Mouse (Mus musculus) G1E-ER4 (cell line): ENCODE results near the gene Tle2. TPM values are rescaled to one million over a fixed set of nuclear protein-coding genes. Genes with fewer than 3 reads are reported as not detected.

Experiments
- GATA1 ChIP-seq: IDR thresholded peaks from one replicate; pipeline ENCODE4 v1.8.0; 2012; ENCODE audit warnings: low read length, inconsistent platforms
- polyA plus RNA-seq: library from polyadenylated mRNA; stranded (reverse); fragments of >175 nt; gene quantifications from 2 replicates; pipeline ENCODE4 v1.2.3, GENCODE M21; 2012

Gene Tle2
- polyA plus RNA-seq, 1 experiment, result 3.0 TPM

GRCm38 (mm10) chr10:81546788-81547571 lies 27.4 kb upstream of the Tle2 start:
- no peak for TF ChIP-seq GATA1

DNA sequence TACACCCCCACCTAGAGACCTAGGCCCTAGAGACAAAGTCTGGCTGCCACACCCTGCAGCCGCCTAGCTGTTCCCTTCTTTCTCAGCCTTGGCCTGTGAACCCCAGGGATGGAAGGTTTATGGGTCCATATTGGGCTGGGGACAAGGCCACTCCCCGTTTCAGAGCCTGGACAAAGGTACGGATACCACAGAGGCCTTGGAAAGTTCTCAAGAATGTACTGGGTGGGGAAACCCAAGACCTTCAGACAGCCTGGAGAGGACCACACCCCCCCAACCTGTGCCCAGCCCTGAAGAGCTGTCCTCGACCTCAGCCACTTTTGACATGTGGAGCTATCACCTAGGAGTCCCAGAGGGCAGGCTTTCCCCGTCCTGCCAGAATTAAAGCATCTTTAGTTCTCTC lies 25.4 kb upstream of the Tle2 start:
- no peak for TF ChIP-seq GATA1

DNA sequence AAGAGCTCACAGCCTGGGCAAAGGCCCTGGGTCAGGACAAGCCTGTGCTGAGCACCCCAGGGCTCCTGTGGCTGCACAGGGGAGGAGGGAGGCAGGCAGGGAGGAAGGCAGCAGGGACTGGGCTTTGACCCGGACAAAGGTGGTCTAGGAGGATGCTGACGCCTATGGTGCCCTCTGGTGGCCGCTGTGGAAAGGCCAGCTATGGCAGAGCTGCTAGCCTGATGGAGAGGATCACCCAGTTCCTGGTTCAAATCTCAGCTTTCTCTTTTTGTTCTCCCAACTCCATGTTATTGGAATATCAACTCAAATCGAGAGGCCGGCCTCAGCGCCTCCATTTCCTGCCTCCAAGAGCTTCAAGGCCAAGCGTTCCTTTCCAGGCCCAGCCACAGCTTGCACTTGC lies 24.1 kb upstream of the Tle2 start:
- no peak for TF ChIP-seq GATA1

- TF ChIP-seq GATA1, result no peak
Measured at GRCm38 (mm10) chr10:81551597-81552102, 22.7 kb upstream of the Tle2 start.

DNA sequence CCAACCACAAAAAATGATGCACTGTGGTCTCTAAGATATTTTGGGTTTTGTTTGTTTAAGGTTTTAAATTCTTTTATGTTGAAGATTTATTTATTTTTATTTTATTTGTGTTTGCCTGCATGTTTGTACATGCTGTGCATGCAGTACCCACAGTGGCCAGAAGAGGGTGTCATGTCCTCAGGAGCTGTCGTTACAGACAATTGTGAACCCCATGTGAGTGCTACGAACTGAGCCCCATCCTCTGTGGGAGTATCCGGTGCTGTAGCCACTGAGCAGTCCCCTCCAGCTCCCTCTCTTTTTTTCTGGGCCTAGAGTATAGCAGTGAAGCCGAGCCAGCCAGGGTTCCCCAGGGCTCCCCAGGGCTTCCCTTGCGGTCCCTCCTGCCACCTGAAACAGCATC lies 21.1 kb upstream of the Tle2 start:
- TF ChIP-seq GATA1, result no peak

DNA sequence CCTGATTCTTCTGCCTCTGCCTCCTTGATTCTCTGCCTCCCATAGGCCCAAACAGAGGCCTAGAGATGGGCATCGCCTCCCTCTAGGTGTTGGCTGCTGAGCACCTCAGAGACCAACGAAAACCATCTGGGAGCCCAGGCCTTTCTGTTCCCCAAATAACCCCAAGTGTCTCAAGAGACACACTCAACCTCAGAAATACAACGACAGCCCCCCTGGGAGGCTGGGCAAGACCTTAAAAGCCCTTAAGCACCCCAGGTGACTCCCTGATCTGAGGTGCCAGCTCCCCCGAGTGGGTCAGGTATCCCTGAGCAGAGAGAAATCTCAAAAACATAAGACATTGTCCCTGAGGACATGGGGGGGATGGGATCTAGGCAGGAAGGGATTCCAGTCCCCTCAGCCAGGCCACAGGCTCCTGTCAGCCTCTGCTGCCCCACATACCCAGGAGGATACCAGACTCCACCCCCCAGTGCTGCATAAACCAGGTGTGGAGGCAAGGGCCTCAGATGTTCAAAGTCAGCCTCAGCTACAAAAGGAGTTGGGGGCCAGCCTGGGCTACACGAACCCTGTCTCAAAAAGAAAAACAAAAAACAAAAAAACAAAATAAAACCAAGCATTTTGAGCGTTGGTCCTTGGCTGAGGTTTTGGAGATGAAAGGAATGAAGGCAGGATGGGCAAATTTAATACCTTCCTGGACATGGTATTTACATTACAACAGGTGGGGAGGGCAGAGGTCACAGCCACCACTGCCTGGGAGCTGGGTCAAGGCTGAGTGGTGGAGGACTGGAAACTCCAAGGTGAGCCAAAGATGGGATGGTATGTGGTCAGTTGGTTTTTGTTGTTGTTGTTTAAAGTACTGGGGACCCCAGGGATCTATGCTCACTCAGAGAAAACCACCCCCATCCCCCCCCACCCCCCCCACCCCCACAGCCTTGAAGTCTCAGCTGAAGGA lies 20.3 kb upstream of the Tle2 start:
- TF ChIP-seq GATA1, result no peak

DNA sequence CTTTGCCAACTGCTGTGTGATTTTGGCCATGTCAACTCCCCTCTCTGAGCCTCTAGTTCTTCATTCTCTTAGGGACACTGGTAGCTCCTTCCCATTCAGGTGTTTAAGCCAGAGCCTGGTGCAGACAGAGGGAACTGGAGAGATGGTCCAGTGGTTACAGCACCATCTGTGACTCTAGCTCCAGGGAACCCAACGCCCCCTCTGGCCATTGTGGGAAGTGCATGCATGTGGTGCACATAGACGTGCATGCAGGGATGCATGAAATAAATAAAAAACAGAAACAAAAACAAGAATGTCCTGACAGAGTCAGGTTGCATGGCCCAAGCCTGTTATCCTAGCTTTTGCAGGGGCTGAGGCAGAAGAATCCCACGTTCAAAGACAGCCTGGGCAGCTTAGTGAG lies 18.1 kb upstream of the Tle2 start:
- TF ChIP-seq GATA1, result no peak

DNA sequence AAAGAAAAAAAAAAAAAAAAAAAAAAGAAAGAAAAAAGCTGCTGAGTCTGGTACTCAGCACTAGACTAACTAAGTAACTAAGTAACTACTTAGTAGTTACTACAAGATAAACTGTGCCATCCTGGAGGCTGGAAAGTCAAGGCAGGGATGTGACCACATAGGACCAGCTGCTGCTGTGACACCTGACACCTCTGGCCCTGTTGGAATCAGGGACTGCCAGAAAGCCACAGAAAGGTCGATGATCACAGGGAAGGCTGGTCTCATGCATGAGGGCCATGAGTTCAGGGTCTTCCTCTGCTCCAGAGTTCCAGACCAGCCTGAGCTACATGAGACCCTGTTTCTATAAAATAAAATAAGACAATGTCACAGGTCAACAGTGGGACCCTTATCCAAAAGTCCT lies 16.9 kb upstream of the Tle2 start:
- TF ChIP-seq GATA1, result no peak

DNA sequence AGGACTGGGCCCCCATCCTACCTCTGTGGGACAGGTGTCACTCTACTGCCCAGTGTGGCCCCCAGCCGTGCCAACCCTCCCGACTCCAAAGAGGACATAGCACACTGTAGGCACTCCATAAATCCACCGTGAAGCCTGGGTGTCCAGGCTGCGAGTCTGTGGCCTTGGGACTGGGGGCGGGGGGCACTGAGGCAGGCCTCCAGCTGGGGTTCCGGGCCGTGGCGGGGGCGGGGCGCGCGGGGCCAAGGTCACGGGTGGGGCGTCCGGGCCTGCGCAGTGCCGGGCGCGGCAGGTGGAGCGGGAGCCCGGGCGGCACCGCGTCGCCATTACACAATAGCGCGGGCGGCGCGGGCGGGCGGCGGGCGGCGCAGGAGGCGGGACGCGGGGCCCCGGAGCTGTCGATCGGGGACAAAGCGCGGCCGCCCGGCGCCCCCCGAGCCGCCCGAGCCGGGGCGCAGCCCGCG lies 15.2 kb upstream of the Tle2 start, which contains the start of gene Aes:
Gene Aes, plus strand, starts transcription at position 326 of the 464 bp plus-strand sequence.
- no peak for TF ChIP-seq GATA1

- no peak for TF ChIP-seq GATA1
Measured at GRCm38 (mm10) chr10:81559627-81560539, 14.5 kb upstream of the Tle2 start.

GRCm38 (mm10) chr10:81560719-81561459 lies 13.5 kb upstream of the Tle2 start:
- no peak for TF ChIP-seq GATA1

GRCm38 (mm10) chr10:81562411-81562810 lies 11.9 kb upstream of the Tle2 start:
- TF ChIP-seq GATA1, result no peak

DNA sequence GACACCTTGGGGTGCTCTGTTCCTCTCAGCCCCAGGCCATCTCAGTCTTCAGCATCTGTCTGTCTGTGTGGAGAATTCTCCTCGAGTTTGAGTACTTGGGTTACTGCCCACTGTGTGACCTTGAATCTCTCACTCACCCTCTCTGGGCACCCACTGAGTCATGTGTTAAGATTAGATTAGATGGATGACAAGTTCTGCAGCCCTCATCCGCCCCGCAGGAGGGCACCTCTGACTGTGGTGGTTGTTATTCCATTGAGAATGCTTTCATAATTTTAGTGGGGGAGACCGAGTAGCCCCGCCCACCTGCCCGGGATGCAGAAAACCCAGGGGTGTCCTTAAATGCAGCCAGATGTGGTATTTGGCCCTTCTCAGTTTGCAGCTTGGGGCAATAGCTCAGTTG lies 10.9 kb upstream of the Tle2 start:
- TF ChIP-seq GATA1, result no peak

- no peak for TF ChIP-seq GATA1
Measured at GRCm38 (mm10) chr10:81564216-81564615, 10.1 kb upstream of the Tle2 start.
